Mouse (Mus musculus) erythroblast, embryonic 14.5 days (primary cell): ENCODE results near the gene Mmp21.

ENCODE experiments used
- GATA1 ChIP-seq: IDR thresholded peaks from 2 replicates; pipeline ENCODE4 v1.6.1; 2012; ENCODE audit warnings: low read length, inconsistent platforms, mixed read lengths
- TAL1 ChIP-seq: IDR thresholded peaks from 3 replicates; pipeline ENCODE4 v1.6.1; 2012; ENCODE audit warnings: low read length, inconsistent platforms, mixed read lengths

GRCm38 (mm10) chr7:133727027-133727426 is 47.2 kb upstream of the Mmp21 start:
- no peak for TF ChIP-seq GATA1
- no peak for TF ChIP-seq TAL1
